Mouse (Mus musculus): ENCODE measurements around the gene Def6.

Def6 gene

DNA sequence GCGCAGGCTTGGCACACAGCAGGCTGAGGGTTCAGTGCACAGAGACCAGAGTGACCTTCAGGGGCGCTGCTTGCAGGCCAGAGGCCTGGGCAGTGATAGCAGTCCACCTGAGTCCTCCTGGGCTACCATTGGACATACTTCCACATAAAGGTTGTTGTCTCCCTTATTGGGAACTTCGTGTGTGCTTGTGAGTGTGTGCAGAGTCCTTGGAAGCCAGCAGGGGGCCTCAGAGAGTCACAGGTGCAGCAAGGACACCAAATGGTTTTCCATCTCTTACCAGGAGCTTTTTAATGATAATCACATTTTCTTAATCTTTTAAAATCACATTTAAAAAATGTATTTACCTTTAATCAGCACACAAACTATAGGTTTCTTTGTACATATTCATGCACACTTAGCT, 67.2 kb downstream of the Def6 start:
- DNase-seq (ENCODE audit: low spot score), result no peak

DNA sequence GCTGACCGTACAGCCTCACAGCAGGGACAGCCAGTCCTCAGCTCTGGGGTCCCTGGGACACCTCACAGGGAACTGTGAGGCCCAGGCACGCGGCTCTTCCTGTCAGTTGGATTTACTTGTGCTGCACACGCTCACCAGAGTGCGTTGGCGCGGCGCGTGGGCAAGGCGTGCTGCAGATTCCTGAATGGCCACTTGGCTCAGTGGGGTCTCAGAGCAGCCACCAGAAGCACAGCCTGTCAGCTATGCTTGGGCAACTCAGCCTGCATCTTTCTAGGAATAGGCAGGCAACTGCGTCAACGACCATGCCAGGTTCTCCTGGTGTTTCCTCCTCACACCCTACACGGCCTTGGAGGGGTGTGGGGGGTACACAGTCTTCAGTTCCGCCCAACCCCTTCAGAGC, 69.6 kb downstream of the Def6 start:
- no peak for DNase-seq (ENCODE audit: low spot score)

DNA sequence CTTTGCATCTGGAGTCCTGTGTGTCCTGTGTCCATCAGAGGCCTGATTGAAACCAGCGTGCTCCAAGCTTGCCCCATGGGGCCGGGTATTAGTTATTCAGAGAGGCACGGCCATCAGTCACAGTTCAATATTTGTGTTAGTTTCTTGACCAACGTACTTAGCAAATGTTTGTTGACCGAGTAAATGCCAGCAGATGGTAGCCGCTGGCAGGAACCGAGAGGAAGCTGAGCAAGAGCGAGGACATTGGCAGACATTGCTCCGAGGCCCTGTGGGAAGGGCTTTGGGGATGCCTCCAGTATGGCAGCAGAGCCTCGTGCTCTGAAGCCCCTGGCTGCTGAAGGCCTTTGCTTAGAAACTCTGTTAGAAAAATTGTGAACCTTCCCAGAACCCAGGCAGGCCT, 70.1 kb downstream of the Def6 start:
- no peak for DNase-seq (ENCODE audit: low spot score)

DNA sequence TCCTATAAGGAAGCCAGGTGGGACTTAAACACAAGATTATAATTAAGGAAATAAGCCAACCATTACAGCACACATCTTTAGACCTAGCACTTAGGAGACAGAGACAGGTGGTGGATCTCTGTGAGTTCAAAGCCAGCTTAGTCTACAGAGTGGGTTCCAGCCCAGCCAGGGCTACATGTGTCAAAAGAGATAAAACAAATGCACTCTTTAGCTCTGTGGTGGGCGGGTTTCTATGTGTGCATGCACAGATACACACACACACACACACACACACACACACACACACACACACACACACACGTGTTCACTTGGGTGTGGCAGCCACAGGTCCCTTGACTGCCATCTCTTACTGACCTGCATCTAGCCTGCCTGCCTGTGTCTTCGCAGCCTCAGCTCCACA, 70.6 kb downstream of the Def6 start:
- DNase-seq (ENCODE audit: low spot score), result no peak
